Mouse (Mus musculus) central nervous system, embryonic 18 days (tissue): ENCODE results near the gene Rtf2. TPM values are rescaled to one million over a fixed set of nuclear protein-coding genes. Genes with fewer than 3 reads are reported as not detected.

ENCODE experiments used
- polyA plus RNA-seq: library from polyadenylated mRNA; depleted of rRNA; stranded (reverse); fragments of >200 nt; gene quantifications from 2 replicates; pipeline ENCODE4 v1.2.3, GENCODE M21; 2012; rRNA removed

Rtf2 gene
- 70.1 and 72.9 TPM in 2 replicates for polyA plus RNA-seq

GRCm38 (mm10) chr2:172439843-172440639 lies at the start of gene Rtf2:
Gene Rtf2 (plus strand): TSS chr2:172440556.

GRCm38 (mm10) chr2:172393391-172394051 lies 46.8 kb upstream of the Rtf2 start, which contains the start of gene Cass4:
Gene Cass4 (plus strand): TSS chr2:172393794.

DNA sequence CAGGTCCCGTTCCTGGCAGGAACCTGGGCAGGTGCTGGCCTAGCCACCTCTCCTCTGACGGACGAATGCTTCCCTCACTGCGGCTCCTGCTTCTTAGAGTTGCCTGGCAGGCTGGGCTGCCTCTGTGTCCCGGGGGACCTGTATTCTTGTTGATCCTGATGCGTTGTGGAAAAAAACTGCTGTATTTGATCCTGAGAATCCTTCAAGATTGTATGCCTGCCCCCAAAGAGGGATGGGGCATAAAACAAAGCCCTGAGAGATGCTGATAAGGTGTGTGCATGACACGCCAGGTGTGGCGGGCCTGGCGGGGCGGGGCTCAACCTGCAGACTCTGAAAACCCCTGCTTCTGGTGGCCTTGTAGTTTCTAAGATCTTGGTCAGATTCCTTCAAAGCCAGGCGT lies 18.1 kb downstream of the Rtf2 start, which contains the start of gene Gcnt7:
TSS of gene Gcnt7 (minus strand) at position 101 of the 400 bp plus-strand sequence.

GRCm38 (mm10) chr2:172472318-172472717 lies 32.0 kb downstream of the Rtf2 start, which contains the start of gene Fam209:
Gene Fam209 (plus strand): TSS chr2:172472520.

Other genes starting within 250 kb of the Rtf2 start
- 0.53 and 0.62 TPM in 2 replicates for gene Mc3r, start 192.1 kb upstream of the Rtf2 start, polyA plus RNA-seq
- 20.7 and 25.6 TPM in 2 replicates for gene Fam210b, start 95.0 kb upstream of the Rtf2 start, polyA plus RNA-seq
- 9.3 and 10.4 TPM in 2 replicates for gene Aurka, start 70.0 kb upstream of the Rtf2 start, polyA plus RNA-seq
- gene Cstf1, start 69.9 kb upstream of the Rtf2 start, polyA plus RNA-seq = 33.9 and 34.7 TPM in 2 replicates
- gene Cass4, start 46.8 kb upstream of the Rtf2 start, polyA plus RNA-seq = 0.05 TPM in 2 replicates
- not detected in 2 replicates for gene Gcnt7, start 18.0 kb downstream of the Rtf2 start, polyA plus RNA-seq
- 0.43 and 0.71 TPM in 2 replicates for gene Fam209, start 32.0 kb downstream of the Rtf2 start, polyA plus RNA-seq
- 3.7 and 4.3 TPM in 2 replicates for gene Tfap2c, start 109.0 kb downstream of the Rtf2 start, polyA plus RNA-seq